Mouse (Mus musculus) MEL (cell line): Measurements from ENCODE around the gene Tap2. TPM values are rescaled to one million over a fixed set of nuclear protein-coding genes. Genes with fewer than 3 reads are reported as not detected.
A peak's percentile ranks its signal among the peaks of the same experiment; 100 is the strongest.

Source experiments
- DNase-seq: peaks from one replicate; pipeline ENCODE4 v3.0.0; 2011; ENCODE audit warnings: low read depth, low spot score
- H3K27ac ChIP-seq: 2 replicates; pipeline ENCODE4 v1.5.1; 2012; ENCODE audit warnings: low read depth, mild to moderate bottlenecking, control low read depth, low read length, moderate library complexity; ENCODE audit not compliant: control insufficient read depth
- H3K27me3 ChIP-seq, 2 experiments: fragments of 150-350 bp in 1 of 2; sonication (generic) in 1 of 2; 2 replicates each; pipeline ENCODE4 v1.6.1; 2012; ENCODE audit warnings: low read length in 2 of 2, mild to moderate bottlenecking in 2 of 2, improper control_type of control experiment in 1 of 2, moderate library complexity in 1 of 2; ENCODE audit not compliant: insufficient read depth in 2 of 2, control insufficient read depth in 1 of 2
- H3K36me3 ChIP-seq, 2 experiments: 2 replicates each; pipeline ENCODE4 v1.6.1; 2012 to 2014; ENCODE audit warnings: low read length in 2 of 2, improper control_type of control experiment in 1 of 2, inconsistent platforms in 1 of 2, mild to moderate bottlenecking in 1 of 2; ENCODE audit not compliant: insufficient read depth in 2 of 2, control insufficient read depth in 1 of 2
- H3K4me1 ChIP-seq, 2 experiments: fragments of 150-350 bp in 1 of 2; sonication (generic) in 1 of 2; 2 replicates each; pipeline ENCODE4 v1.6.1; 2012; ENCODE audit warnings: low read length in 2 of 2, improper control_type of control experiment in 1 of 2, mild to moderate bottlenecking in 1 of 2; ENCODE audit not compliant: insufficient read depth in 2 of 2, control insufficient read depth in 1 of 2
- H3K4me3 ChIP-seq, 2 experiments: fragments of 150-350 bp in 1 of 2; sonication (generic) in 1 of 2; 2 replicates each; pipeline ENCODE4 v1.5.1; 2012; ENCODE audit warnings: low read depth in 2 of 2, low read length in 2 of 2, mild to moderate bottlenecking in 2 of 2, moderate library complexity in 2 of 2, control low read depth in 1 of 2, improper control_type of control experiment in 1 of 2; ENCODE audit not compliant: control insufficient read depth in 1 of 2, insufficient read depth in 1 of 2
- H3K79me2 ChIP-seq: 2 replicates; pipeline ENCODE4 v1.6.1; 2012; ENCODE audit warnings: mild to moderate bottlenecking, low read length, moderate library complexity; ENCODE audit not compliant: control insufficient read depth, poor library complexity, insufficient read depth
- H3K9ac ChIP-seq: 2 replicates; pipeline ENCODE4 v1.6.1; 2012; ENCODE audit warnings: low read depth, mild to moderate bottlenecking, control low read depth, low read length, moderate library complexity; ENCODE audit not compliant: control insufficient read depth, poor library complexity, severe bottlenecking
- H3K9me3 ChIP-seq: fragments of 150-350 bp; sonication (generic); replicated peaks from 2 replicates; pipeline ENCODE4 v1.6.1; 2012; ENCODE audit warnings: mild to moderate bottlenecking, low read length, improper control_type of control experiment, moderate library complexity; ENCODE audit not compliant: insufficient read depth
- BHLHE40 ChIP-seq: IDR thresholded peaks from 2 replicates; pipeline ENCODE4 v1.6.1; 2012; ENCODE audit warnings: low read depth, mild to moderate bottlenecking, inconsistent platforms, low read length, improper control_type of control experiment, borderline replicate concordance
- CHD1 ChIP-seq: IDR thresholded peaks from 2 replicates; pipeline ENCODE4 v1.6.1; 2012; ENCODE audit warnings: low read depth, mild to moderate bottlenecking, inconsistent platforms, low read length, improper control_type of control experiment
- E2F4 ChIP-seq: IDR thresholded peaks from 2 replicates; pipeline ENCODE4 v1.6.1; 2011; ENCODE audit warnings: low read depth, low read length, improper control_type of control experiment, borderline replicate concordance
- ELF1 ChIP-seq: IDR thresholded peaks from 2 replicates; pipeline ENCODE4 v1.6.1; 2014; ENCODE audit warnings: low read depth, mild to moderate bottlenecking, inconsistent platforms, low read length, improper control_type of control experiment, moderate library complexity
- ETS1 ChIP-seq: IDR thresholded peaks from 2 replicates; pipeline ENCODE4 v1.6.1; 2012; ENCODE audit warnings: low read depth, mild to moderate bottlenecking, inconsistent platforms, low read length, improper control_type of control experiment, moderate library complexity
- GABPA ChIP-seq: IDR thresholded peaks from 2 replicates; pipeline ENCODE4 v1.6.1; 2012; ENCODE audit warnings: low read depth, mild to moderate bottlenecking, inconsistent platforms, low read length, improper control_type of control experiment, moderate library complexity
- HCFC1 ChIP-seq: IDR thresholded peaks from 2 replicates; pipeline ENCODE4 v1.6.1; 2012; ENCODE audit warnings: low read depth, mild to moderate bottlenecking, inconsistent platforms, low read length, improper control_type of control experiment, moderate library complexity
- KAT2A ChIP-seq: conservative IDR thresholded peaks from 2 replicates; pipeline ENCODE4 v1.6.1; 2012; ENCODE audit warnings: low read depth, low read length, improper control_type of control experiment, inconsistent platforms
- MAFK ChIP-seq: IDR thresholded peaks from 2 replicates; pipeline ENCODE4 v1.6.1; 2011; ENCODE audit warnings: low read depth, mild to moderate bottlenecking, low read length, improper control_type of control experiment, borderline replicate concordance
- MAX ChIP-seq: IDR thresholded peaks from 2 replicates; pipeline ENCODE4 v1.6.1; 2011; ENCODE audit warnings: low read length, improper control_type of control experiment
- MXI1 ChIP-seq: IDR thresholded peaks from 2 replicates; pipeline ENCODE4 v1.6.1; 2011; ENCODE audit warnings: mild to moderate bottlenecking, low read depth, low read length, improper control_type of control experiment
- MYB ChIP-seq: IDR thresholded peaks from 2 replicates; pipeline ENCODE4 v1.6.1; 2011; ENCODE audit warnings: mild to moderate bottlenecking, low read depth, low read length, improper control_type of control experiment
- MYC ChIP-seq: IDR thresholded peaks from 2 replicates; pipeline ENCODE4 v1.6.1; 2011; ENCODE audit warnings: low read depth, mild to moderate bottlenecking, low read length, improper control_type of control experiment, moderate library complexity
- NELFE ChIP-seq: IDR thresholded peaks from 2 replicates; pipeline ENCODE4 v1.6.1; 2011; ENCODE audit warnings: low read depth, low read length, improper control_type of control experiment
- POLR2A ChIP-seq, 2 experiments: IDR thresholded peaks; 2 replicates each; pipeline ENCODE4 v1.6.1; 2011 to 2012; ENCODE audit warnings: low read length in 2 of 2, mild to moderate bottlenecking in 2 of 2, control low read depth in 1 of 2, improper control_type of control experiment in 1 of 2, low read depth in 1 of 2, moderate library complexity in 1 of 2; ENCODE audit not compliant: control insufficient read depth in 1 of 2, insufficient read depth in 1 of 2, poor library complexity in 1 of 2
- POLR2AphosphoS2 ChIP-seq: IDR thresholded peaks from 2 replicates; pipeline ENCODE4 v1.6.1; 2011; ENCODE audit warnings: low read length, improper control_type of control experiment
- POLR2AphosphoS5 ChIP-seq: IDR thresholded peaks from 2 replicates; pipeline ENCODE4 v1.6.1; 2012; ENCODE audit warnings: low read depth, borderline replicate concordance, mild to moderate bottlenecking, inconsistent platforms, low read length, moderate library complexity, mixed read lengths
- RCOR1 ChIP-seq: IDR thresholded peaks from 2 replicates; pipeline ENCODE4 v1.6.1; 2012; ENCODE audit warnings: low read depth, mild to moderate bottlenecking, inconsistent platforms, low read length, improper control_type of control experiment
- SIN3A ChIP-seq: IDR thresholded peaks from 2 replicates; pipeline ENCODE4 v1.6.1; 2012; ENCODE audit warnings: low read length, improper control_type of control experiment, inconsistent platforms
- SMC3 ChIP-seq: IDR thresholded peaks from 2 replicates; pipeline ENCODE4 v1.6.1; 2011; ENCODE audit warnings: low read depth, low read length, improper control_type of control experiment
- TBP ChIP-seq: IDR thresholded peaks from 2 replicates; pipeline ENCODE4 v1.8.0; 2011; ENCODE audit warnings: low read depth, low read length, improper control_type of control experiment
- TCF12 ChIP-seq: IDR thresholded peaks from 2 replicates; pipeline ENCODE4 v1.6.1; 2014; ENCODE audit warnings: low read depth, mild to moderate bottlenecking, inconsistent platforms, low read length, improper control_type of control experiment, moderate library complexity
- UBTF ChIP-seq: IDR thresholded peaks from 2 replicates; pipeline ENCODE4 v1.6.1; 2012; ENCODE audit warnings: low read depth, mild to moderate bottlenecking, inconsistent platforms, low read length, improper control_type of control experiment, moderate library complexity, borderline replicate concordance; ENCODE audit not compliant: insufficient read depth
- ZKSCAN1 ChIP-seq: IDR thresholded peaks from 2 replicates; pipeline ENCODE4 v1.6.1; 2012; ENCODE audit warnings: low read depth, mild to moderate bottlenecking, inconsistent platforms, low read length, improper control_type of control experiment, moderate library complexity
- ZMIZ1 ChIP-seq: IDR thresholded peaks from 2 replicates; pipeline ENCODE4 v1.6.1; 2012; ENCODE audit warnings: low read depth, mild to moderate bottlenecking, inconsistent platforms, low read length, improper control_type of control experiment, moderate library complexity
- ZNF384 ChIP-seq: IDR thresholded peaks from 2 replicates; pipeline ENCODE4 v1.6.1; 2012; ENCODE audit warnings: low read depth, mild to moderate bottlenecking, inconsistent platforms, low read length, improper control_type of control experiment
- polyA plus RNA-seq, 2 experiments: library from polyadenylated mRNA; stranded (reverse) in 1 of 2; unstranded in 1 of 2; fragments of >175 nt in 1 of 2; fragments of >200 nt in 1 of 2; gene quantifications; 2 replicates each; pipeline versions ENCODE4 v1.2.1 to v1.2.4; 2012; ENCODE audit warnings: low replicate concordance in 2 of 2, low read depth in 1 of 2; ENCODE audit not compliant: insufficient read length in 2 of 2, insufficient read depth in 1 of 2, missing spikeins in 1 of 2
- total RNA-seq: library from RNA; depleted of rRNA; stranded (reverse); fragments of 300-350 nt; gene quantifications from 2 replicates; pipeline ENCODE4 v1.2.3, GENCODE M21; 2012

Tap2 gene
- total and polyA plus RNA-seq, 3 experiments: 48.5 to 63.0 TPM; not detected in 1

DNA sequence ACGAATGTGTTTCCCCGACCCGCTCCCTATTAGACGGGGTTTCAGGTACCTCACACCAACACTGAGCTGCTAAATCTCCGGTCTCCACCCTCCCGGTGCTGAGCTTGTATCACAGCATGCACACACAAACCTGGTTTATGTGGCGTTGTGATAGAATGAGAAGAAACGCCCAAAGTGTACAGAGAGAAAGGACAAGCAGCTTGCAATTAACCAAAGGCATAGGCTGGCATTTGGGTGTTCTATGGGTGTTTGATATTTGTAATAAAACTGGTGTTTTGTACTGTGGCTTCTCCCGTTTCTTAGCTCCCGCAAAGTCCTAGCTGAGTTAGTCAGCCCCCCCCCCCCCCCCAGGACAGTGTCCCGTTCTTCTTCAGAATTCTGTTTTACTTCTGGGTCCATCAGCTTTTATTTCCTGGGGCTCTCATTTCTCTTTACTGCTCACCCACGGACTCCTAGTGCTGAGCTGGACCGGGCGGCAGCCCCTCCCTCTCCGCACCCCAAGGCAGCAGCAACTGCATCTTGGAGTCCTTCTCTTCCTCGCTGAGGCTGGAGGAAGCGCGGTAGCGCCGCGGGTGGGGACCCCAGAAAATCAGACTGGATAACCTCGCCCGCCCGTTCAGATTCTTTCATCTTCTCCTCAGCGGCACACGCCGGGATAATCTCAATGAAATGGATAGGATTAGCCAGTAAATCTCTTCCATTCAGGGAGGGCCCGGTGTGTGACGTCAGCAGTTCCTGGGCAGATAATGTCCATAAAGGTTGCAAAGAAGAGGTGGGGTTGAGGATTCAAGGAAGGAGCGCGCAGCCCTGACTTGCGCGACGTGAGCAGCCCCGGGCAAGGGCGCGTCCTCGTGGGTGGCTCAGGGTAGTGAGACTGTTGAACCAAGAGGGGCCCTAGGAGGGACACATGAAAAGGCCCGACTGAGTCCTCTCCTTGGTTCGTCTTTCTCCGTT lies 6.1 kb upstream of the Tap2 start, which contains the start of gene Psmb8 (continued):
- TF ChIP-seq ZMIZ1 (peak; percentile 88), MXI1 (peak; percentile 58; the same call in 1 of the 2 replicates)

DNA sequence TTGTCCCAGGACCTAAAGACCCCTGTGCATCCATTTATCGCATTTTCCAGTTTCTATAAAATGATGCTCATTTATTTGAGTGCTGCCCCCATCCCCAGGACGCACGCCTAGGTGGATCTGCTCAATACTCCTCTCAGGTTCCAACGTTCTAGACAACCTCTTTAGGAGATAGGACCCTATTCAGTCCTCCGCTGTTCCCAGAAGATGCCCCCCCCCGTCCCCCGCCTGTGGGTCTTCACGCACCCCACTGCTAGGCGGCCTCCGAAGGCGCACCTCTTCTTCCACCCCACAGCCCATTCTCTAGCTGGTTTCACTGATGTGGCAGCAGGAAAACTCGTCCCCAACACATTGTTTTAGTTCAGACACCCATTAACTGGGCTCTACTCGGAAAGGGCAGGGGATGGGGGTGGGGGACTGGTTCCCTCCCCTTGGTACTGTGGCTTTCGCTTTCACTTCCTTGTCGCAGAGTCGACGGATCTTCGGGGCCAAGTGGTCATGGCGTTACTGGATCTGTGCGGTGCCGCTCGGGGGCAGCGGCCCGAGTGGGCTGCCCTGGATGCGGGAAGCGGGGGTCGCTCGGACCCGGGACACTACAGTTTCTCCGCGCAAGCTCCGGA lies 5.3 kb upstream of the Tap2 start:
- Histone ChIP-seq H3K4me3 (peak overlapping the region; percentile 67 to 93), H3K9me3 (no peaks in the 10 kb centered on the region), H3K4me1 (peaks cover 11 to 14% of the 10 kb centered on the region in 2 experiments), H3K27me3 (no peaks in the 10 kb centered on the region), H3K79me2 (peaks cover 15% of the 10 kb centered on the region), H3K9ac (peak overlapping the region; percentile 88), H3K36me3 (peaks cover 0 to 5% of the 10 kb centered on the region in 2 experiments; a peak in 1 of 4 replicates), H3K27ac (peak overlapping the region; percentile 59)
- TF ChIP-seq GABPA: no peak
- TF ChIP-seq CHD1: 0 out of 2 replicates have a peak, but pooled peaks have one; percentile 66
- no peak; the same call in 1 of the 2 replicates for TF ChIP-seq KAT2A
- TF ChIP-seq ZMIZ1: no peak
- TF ChIP-seq POLR2AphosphoS5: no peak
- no peak for TF ChIP-seq UBTF
- TF ChIP-seq BHLHE40: no peak
- TF ChIP-seq MYB: no peak
- no peak for TF ChIP-seq SIN3A
- TF ChIP-seq POLR2AphosphoS2: no peak
- TF ChIP-seq MYC: no peak
- no peak; the same call in 1 of the 2 replicates for TF ChIP-seq MAX
- TF ChIP-seq MXI1: peak; percentile 29; the same call in 1 of the 2 replicates
- TF ChIP-seq ZNF384: no peak
- 0 out of 2 replicates have a peak, but pooled peaks have one; percentile 5 for TF ChIP-seq TBP
- peak; percentile 80 for TF ChIP-seq ETS1
- TF ChIP-seq MAFK: no peak
- no peak for TF ChIP-seq HCFC1
- no peak for TF ChIP-seq E2F4
- TF ChIP-seq TCF12: 0 out of 2 replicates have a peak, but pooled peaks have one; percentile 8
- TF ChIP-seq ELF1: no peak
- TF ChIP-seq SMC3: no peak
- TF ChIP-seq ZKSCAN1: no peak
- peak; percentile 20; the same call in 1 of the 2 replicates for TF ChIP-seq NELFE
- no peak for TF ChIP-seq RCOR1
- TF ChIP-seq POLR2A (IDR thresholded peaks at IDR 0.05; ENCODE audit: control insufficient read depth in 1 of 2, insufficient read depth in 1 of 2, low read depth in 1 of 2, low read length in 2 of 2, poor library complexity in 1 of 2): 0 out of 4 replicates have a peak, but pooled peaks of 1 of the 2 experiments have one; percentile 54
- peak; percentile 81 for DNase-seq
